Mouse (Mus musculus) adrenal gland, postnatal 10 days (tissue): ENCODE results near the gene Snrpn. TPM values are rescaled to one million over a fixed set of nuclear protein-coding genes. Genes with fewer than 3 reads are reported as not detected.
"Not testable (repeated sequence)": the region's sequence is repeated elsewhere in the genome, so short reads cannot be mapped to it uniquely, and the experiment has no call there.

Experiments used
- DNase-seq: peaks from one replicate; pipeline ENCODE4 v3.0.0; 2021; ENCODE audit warnings: mixed read lengths
- long read RNA-seq, 2 experiments: library from polyadenylated mRNA; stranded (forward); transcript quantifications; one replicate each; pipeline ENCODE4 v2.0.0; 2021
- total RNA-seq, 2 experiments: library from RNA; stranded (reverse); gene quantifications; 2 replicates each; pipeline ENCODE4 v1.2.3; 2021

Snrpn gene
- 10 to 100 TPM; 35.4 to 47.7 TPM for total RNA-seq
- long read RNA-seq, experiment 1, transcript Snrpn-201 (10 exons, 1,932 nt): major isoform, 77 of 92 reads
- long read RNA-seq, experiment 1, partial matches to known transcripts: 3 of 92 reads
- long read RNA-seq, experiment 1, other reads (novel, unspliced or antisense): 12 of 92 reads
- long read RNA-seq, experiment 2, transcript Snrpn-201 (10 exons, 1,932 nt): major isoform, 65 of 74 reads
- long read RNA-seq, experiment 2, partial matches to known transcripts: 0 of 74 reads
- long read RNA-seq, experiment 2, other reads (novel, unspliced or antisense): 9 of 74 reads

DNA sequence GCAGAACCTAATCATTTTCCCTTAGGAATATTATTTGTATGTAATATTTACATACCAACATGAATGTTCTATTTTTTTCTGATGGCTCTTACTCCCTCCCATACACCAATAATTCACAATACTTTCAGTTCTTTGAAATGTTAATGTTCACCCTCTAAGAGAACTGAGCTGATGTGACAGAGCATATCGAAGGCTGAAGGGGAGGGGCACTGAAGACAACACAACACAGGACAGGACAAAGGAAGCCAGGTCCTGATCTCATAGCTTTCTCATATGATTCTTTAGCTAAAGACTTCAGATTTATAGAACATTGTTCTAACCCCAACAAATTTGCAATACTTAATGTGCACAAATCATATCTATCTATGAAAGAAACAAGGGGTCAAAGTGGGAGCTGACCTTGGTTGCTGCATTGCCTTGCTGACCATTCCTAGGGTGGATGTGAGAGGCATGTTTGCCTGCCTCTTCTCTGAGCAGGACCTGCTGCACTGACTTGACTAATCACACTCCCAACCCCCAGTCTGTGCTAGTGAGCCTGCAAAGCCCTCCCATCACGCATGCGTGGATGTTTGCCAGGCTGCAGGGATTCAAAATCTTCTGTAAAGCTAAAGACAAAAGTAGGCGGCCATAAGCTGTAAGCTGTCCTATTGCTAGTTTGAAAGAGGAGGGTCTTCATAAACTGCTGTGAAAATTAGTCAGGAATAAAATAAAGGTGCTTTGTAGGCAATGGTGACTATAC lies at the start of gene Snrpn:
Snrpn (minus strand) TSS at position 478 of the 739 bp plus-strand sequence.
- no peak for DNase-seq

GRCm38 (mm10) chr7:60170250-60171185 lies 30.5 kb upstream of the Snrpn start:
- no peak for DNase-seq

DNA sequence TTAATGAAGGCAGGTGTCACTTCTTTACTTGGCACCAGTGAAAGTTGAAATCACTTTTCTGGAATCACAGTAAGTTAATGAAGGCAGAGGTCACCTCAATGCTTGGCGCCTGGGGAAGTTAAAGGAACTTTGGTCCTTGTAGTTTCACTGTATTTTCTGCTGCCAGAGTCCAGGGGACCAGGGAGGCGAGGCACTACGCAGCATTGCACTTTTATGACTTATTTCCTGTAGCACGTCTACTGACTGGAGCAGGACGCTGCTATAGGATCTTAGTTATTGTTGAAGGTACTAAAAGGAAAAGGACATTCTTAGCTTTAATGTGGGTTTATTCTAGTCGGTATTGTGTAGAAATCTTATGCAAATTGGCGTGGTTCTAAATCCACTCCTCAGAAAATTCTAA lies 14.7 kb downstream of the Snrpn start:
- no peak for DNase-seq

DNA sequence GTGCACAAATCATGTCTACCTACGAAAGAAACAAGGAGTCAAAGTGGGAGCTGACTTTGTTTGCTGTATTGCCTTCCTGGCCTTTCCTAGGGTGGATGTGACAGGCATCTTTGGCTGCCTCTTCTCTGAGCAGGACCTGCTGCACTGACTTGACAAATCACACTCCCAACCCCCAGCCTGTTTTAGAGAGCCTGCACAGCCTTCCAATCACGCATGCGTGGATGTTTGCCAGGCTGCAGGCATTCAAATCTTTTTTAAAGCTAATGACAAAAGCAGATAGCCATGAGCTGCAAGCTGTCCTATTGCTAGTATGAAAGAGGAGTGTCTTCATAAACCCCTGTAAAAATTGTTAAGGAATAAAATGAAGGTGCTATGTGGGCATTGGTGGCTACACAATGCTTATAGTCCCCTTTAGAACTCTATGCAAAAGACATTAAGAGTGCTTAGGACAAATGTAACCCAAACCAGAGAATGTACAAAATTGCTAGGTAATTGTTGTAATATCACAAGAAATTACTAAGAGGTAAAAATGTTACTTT lies 16.9 kb downstream of the Snrpn start:
- not testable (repeated sequence) for DNase-seq

- DNase-seq: no peak
Measured at GRCm38 (mm10) chr7:60122434-60123085, 17.5 kb downstream of the Snrpn start.

DNA sequence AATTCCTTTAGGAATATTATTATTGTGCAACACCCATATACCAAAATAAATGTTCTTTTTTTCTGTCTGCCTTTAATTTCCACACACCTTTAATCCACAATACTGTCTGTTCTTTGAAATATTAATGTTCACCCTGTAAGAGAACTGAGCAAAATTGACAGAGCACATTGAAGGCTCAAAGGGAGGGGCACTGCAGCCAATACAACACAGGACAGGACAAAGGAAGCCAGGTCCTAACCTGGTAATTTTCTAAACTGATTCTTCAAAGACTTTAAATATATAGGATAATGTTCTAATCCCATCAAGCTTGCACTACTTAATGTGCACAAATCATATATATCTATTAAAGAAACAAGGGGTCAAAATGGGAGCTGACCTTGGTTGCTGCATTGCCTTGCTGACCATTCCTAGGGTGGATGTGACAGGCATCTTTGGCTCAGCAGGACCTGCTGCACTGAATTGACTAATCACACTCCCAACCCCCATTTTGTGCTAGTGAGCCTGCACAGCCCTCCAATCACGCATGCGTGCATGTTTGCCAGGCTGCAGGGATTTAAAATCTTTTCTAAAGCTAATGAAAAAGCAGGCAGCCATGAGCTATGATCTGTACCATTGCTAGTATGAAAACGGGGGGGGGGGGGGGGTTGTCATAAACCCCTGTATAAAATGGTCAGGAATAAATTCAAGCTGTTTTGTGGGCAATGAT lies 42.7 kb downstream of the Snrpn start:
- no peak for DNase-seq

GRCm38 (mm10) chr7:60076301-60076700 lies 63.7 kb downstream of the Snrpn start:
- no peak for DNase-seq

GRCm38 (mm10) chr7:60047481-60048201 lies 92.4 kb downstream of the Snrpn start:
- DNase-seq: no peak

DNA sequence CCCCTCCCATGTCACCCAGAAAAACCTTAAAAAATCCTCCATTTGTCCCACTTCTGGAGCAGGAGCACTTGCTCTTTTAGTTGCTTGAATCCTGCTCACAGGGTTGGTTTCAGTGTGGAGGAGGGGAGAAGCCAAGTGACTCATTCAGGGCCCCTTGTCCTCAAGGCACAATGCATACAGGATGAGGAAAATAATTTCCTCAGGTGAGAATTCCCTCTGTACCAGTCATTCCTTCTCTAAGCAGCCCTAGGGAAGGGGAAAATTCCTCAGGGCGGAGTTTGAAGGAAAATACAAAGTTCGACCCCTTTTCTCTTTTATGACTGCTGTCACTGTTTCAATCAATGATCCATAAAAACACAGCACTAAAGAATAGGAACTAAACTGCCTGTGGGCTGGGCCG lies 126.8 kb downstream of the Snrpn start:
- no peak for DNase-seq

DNA sequence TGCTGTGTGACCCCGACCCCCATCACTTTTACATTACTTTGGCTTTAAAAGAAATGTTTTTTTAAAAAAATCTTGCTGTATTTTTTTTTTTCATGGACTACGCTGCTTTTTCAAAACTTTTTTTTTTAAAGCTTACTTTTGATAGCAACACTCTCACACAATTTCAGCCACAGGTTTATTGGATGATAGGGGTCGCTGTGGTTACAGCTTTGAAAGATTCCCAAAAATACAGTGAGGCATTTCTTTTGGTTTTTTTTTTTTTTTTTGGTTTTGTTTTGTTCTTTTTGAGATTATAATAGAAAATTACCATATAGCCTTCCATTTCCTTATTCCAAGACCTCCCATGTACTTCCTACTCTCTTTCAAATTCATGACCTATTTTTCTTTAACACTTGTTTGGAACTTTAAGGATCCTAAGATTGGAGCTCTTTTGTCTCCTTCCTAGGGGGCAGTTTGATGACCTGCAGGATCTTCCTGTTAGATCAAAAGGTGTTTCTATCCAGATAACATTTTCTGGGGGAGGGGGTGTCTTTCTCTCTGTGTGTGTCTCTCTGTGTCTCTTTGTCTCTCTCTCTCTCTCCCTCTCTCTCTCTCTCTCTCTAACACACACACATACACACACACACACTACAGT lies 132.2 kb downstream of the Snrpn start:
- DNase-seq: no peak

DNA sequence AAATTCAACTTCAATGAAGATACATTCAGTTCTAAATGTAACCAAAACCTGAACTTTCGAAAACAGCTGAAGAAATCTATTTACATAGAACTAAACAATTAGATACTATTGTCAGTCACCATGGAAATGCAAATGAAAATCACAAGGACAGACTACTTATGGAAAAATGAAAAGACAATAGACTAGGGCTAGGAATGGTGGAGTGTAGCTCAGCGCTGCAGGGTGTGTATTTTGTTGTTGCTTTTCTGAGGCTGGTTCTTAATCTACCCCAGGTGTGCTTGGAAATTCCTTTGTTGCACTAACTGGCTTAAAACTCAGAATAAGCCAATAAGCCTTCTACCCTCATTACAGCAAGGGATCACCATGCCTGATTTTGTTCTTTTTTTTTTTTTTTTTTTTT lies 133.8 kb downstream of the Snrpn start:
- DNase-seq: no peak

- peak; percentile 78 for DNase-seq
Measured at GRCm38 (mm10) chr7:60004606-60005330, 135.3 kb downstream of the Snrpn start, which contains the start of the genes Snurf and Gm38393. Gene Snurf, minus strand, starts transcription at chr7:60005049. Gene Gm38393, minus strand, starts transcription at chr7:60005064.

DNA sequence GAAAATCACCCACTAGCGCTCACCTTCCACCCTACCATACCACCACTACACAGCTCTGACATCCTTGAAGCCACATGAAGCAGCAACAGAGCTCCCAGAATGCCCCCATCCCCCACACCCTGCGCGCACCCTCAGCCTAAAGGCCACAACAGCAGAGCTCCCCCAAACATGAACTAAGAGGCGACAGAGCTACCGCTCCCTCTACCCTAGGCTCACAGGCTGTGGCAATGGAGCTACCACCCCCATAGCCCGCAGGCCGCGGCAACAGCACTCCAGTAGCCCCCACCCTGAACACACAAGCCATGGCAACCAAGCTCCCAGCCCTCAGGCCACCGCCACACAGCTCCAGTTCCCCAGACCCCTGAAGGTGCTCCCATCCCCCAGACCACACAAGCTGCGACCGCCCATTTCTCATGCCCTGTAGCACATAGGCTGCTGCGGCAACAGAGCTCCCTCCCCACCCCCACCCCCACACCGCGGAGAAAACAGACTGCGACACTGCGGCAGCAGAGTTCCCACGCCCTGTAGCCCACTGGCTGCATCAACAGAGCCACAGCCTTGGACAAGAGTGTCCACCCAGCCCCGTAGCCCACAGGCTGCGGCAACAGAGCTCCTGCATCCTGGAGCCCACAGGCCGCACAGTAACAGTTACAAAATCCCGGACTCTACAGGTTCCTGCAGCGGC lies 136.0 kb downstream of the Snrpn start:
- DNase-seq: peak; percentile 15

GRCm38 (mm10) chr7:60003006-60003865 lies 136.8 kb downstream of the Snrpn start:
- peak; percentile 1 for DNase-seq

DNA sequence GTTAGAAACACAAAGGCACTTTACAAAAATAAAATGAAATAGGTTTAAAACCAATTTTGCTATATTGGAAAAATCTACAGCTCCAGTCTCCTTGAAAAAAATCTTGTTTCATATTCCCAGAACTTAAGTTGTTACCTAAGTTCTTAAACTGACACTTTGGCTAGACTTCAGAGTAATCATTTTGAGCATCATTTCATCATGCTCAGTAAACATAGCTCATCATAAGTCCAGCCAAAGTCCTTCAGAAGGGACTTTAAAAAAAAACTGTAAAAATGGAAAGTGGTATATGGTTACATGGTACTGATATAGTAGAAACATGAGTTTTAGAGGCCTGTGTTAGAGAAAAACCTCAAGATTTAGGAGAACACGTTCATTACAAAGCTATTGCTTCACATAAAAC lies 161.4 kb downstream of the Snrpn start:
- DNase-seq: no peak
